Comparison of ENCODE assay signal across 26 mouse cellular contexts in genomic region chr6:142161171-142161570, GRCm38 (mm10). TPM values are rescaled to one million over a fixed set of nuclear protein-coding genes. Genes with fewer than 3 reads are reported as not detected.
DNase-seq lines count a peak whose midpoint lies in the region; ATAC-seq lines count a peak whose summit lies in the region.
"Had no signal": no experiment of that assay in that cellular context is flagged by ENCODE, and none has a peak within 500 bp of the region (broad histone marks: within the 10 kb centered on the region; RNA-seq: fewer than 3 reads in every experiment).

No protein-coding gene starts in this region.

- H3K4me1 ChIP-seq in kidney, embryonic 16.5 days (ENCODE audit: insufficient read depth, low read length) = no peaks in the 10 kb centered on the region
- no peaks in the 10 kb centered on the region for H3K4me1 ChIP-seq in midbrain, embryonic 13.5 days (replicated peaks)
- H3K4me1 ChIP-seq: embryonic facial prominence, embryonic 13.5 days; embryonic facial prominence, embryonic 15.5 days; forebrain, embryonic 10.5 days; forebrain, embryonic 12.5 days had no signal

- no peaks in the 10 kb centered on the region for H3K27me3 ChIP-seq in kidney, embryonic 16.5 days (ENCODE audit: insufficient read depth, low read length)
- no peaks in the 10 kb centered on the region for H3K27me3 ChIP-seq in midbrain, embryonic 13.5 days
- H3K27me3 ChIP-seq: embryonic facial prominence, embryonic 13.5 days; embryonic facial prominence, embryonic 15.5 days; forebrain, embryonic 12.5 days had no signal

- H3K36me3 ChIP-seq in kidney, embryonic 16.5 days (ENCODE audit: insufficient read depth, low read length) = no peaks in the 10 kb centered on the region
- H3K36me3 ChIP-seq in midbrain, embryonic 13.5 days = no peaks in the 10 kb centered on the region
- H3K36me3 ChIP-seq: embryonic facial prominence, embryonic 13.5 days; embryonic facial prominence, embryonic 15.5 days; forebrain, embryonic 10.5 days; forebrain, embryonic 12.5 days had no signal

- 77% methylated on average over 2 of the region's 2 CpGs for WGBS in kidney, embryonic 16.5 days
- WGBS in midbrain, embryonic 13.5 days = 93% methylated on average over 2 of the region's 2 CpGs

- H3K9me3 ChIP-seq in kidney, embryonic 16.5 days (ENCODE audit: low read length) = no peaks in the 10 kb centered on the region
- H3K9me3 ChIP-seq in midbrain, embryonic 13.5 days = no peaks in the 10 kb centered on the region
- H3K9me3 ChIP-seq: embryonic facial prominence, embryonic 13.5 days; embryonic facial prominence, embryonic 15.5 days; forebrain, embryonic 10.5 days; forebrain, embryonic 12.5 days had no signal

- no peak overlapping the region for H3K9ac ChIP-seq in kidney, embryonic 16.5 days (replicated peaks; ENCODE audit: low read length)
- no peak overlapping the region for H3K9ac ChIP-seq in midbrain, embryonic 13.5 days (replicated peaks)
- H3K9ac ChIP-seq: embryonic facial prominence, embryonic 13.5 days; embryonic facial prominence, embryonic 15.5 days; forebrain, embryonic 12.5 days had no signal

- no peak overlapping the region for H3K27ac ChIP-seq in kidney, embryonic 16.5 days (ENCODE audit: low read length)
- no peak overlapping the region for H3K27ac ChIP-seq in midbrain, embryonic 13.5 days
- H3K27ac ChIP-seq: embryonic facial prominence, embryonic 13.5 days; embryonic facial prominence, embryonic 15.5 days; forebrain, embryonic 10.5 days; forebrain, embryonic 12.5 days had no signal

- H3K4me3 ChIP-seq in kidney, embryonic 16.5 days (ENCODE audit: low read length) = no peak overlapping the region
- H3K4me3 ChIP-seq in midbrain, embryonic 13.5 days (replicated peaks) = no peak overlapping the region
- H3K4me3 ChIP-seq: embryonic facial prominence, embryonic 13.5 days; embryonic facial prominence, embryonic 15.5 days; erythroblast, embryonic 14.5 days; forebrain, embryonic 10.5 days; forebrain, embryonic 12.5 days had no signal

- H3K4me2 ChIP-seq in kidney, embryonic 16.5 days (replicated peaks; ENCODE audit: low read depth, low read length) = no peak overlapping the region
- no peak overlapping the region for H3K4me2 ChIP-seq in midbrain, embryonic 13.5 days (replicated peaks)
- H3K4me2 ChIP-seq: embryonic facial prominence, embryonic 13.5 days; embryonic facial prominence, embryonic 15.5 days; forebrain, embryonic 12.5 days had no signal

- peak; percentile 65; the same call in 1 of the 2 replicates for ATAC-seq in kidney, embryonic 16.5 days (ENCODE audit: low FRiP score, low TSS enrichment)
- no peak for ATAC-seq in midbrain, embryonic 13.5 days
- ATAC-seq: forebrain, embryonic 14.5 days had no signal

- peak; percentile 81 for DNase-seq in kidney, adult 9 months
- DNase-seq in kidney, postnatal 10 days = no peak
- no peak for DNase-seq in kidney, adult 11 months
- peak; percentile 10 for DNase-seq in kidney, postnatal 14 days
- DNase-seq in kidney, postnatal 36 days = peak; percentile 49 to 54
- no peak for DNase-seq in ovary, postnatal 10 days (ENCODE audit: low spot score)
- DNase-seq: adrenal gland, adult 2 months; adrenal gland, postnatal 10 days; adrenal gland, postnatal 25 days; cerebellum, adult 11 months; cerebellum, adult 18-20 months; cerebellum, adult 8-10 months; cerebellum, adult 9-11 months; cerebellum, postnatal 14 days; cerebellum, postnatal 36 days; embryo, embryonic 11 days had no signal

RNA-seq across cellular contexts. Expression of gene Slco1a6, which starts 47.1 kb away (rescaled TPM):
- 6.9 and 7.0 TPM in 2 replicates for polyA plus RNA-seq in kidney, embryonic 16.5 days (2015; fragmentation: Nextera tagmentation; extraction: Ambion mirVana)
- polyA plus RNA-seq in midbrain, embryonic 13.5 days (2015; fragmentation: Nextera tagmentation; extraction: Ambion mirVana) = not detected in 2 replicates
- polyA plus RNA-seq: adrenal gland, adult 2 months; C2C12; embryonic facial prominence, embryonic 11.5 days; embryonic facial prominence, embryonic 13.5 days; embryonic facial prominence, embryonic 15.5 days; erythroblast, embryonic 14.5 days; forebrain, embryonic 10.5 days; forebrain, embryonic 12.5 days; forebrain, embryonic 14.5 days had no signal

Comparison
In these comparisons a context has a peak if more than half of its experiments do, and no peak if none do; other contexts are left out.
1. DNase-seq: peak in kidney, adult 9 months (single experiment), kidney, postnatal 14 days (single experiment) and kidney, postnatal 36 days (2 of 2); none in kidney, postnatal 10 days (single experiment), kidney, adult 11 months (single experiment) and ovary, postnatal 10 days (single experiment).